8 mouse cellular contexts compared by ENCODE assay signal in genomic region chr10:57532218-57533101, GRCm38 (mm10). TPM values are rescaled to one million over a fixed set of nuclear protein-coding genes. Genes with fewer than 3 reads are reported as not detected.
A peak's percentile ranks its signal among the peaks of the same experiment; 100 is the strongest.
DNase-seq lines count a peak whose midpoint lies in the region; ATAC-seq and TF ChIP-seq lines count a peak whose summit lies in the region.

Gene Serinc1, minus strand, starts transcription at chr10:57532530.

- no peaks in the 10 kb centered on the region for H3K27me3 ChIP-seq in E14TG2a.4 (ENCODE audit: insufficient read depth, low read length)
- H3K27me3 ChIP-seq in forebrain, embryonic 12.5 days = no peaks in the 10 kb centered on the region
- H3K27me3 ChIP-seq in heart, postnatal 0 days (ENCODE audit: control insufficient read depth, insufficient read depth, low read length) = no peaks in the 10 kb centered on the region
- H3K27me3 ChIP-seq in liver, embryonic 16.5 days (ENCODE audit: control insufficient read depth, insufficient read depth, low read depth, low read length) = no peaks in the 10 kb centered on the region
- peaks cover 10% of the 10 kb centered on the region; the same call in 1 of the 2 replicates for H3K27me3 ChIP-seq in neural tube, embryonic 13.5 days
- H3K27me3 ChIP-seq in testis, adult 2 months (ENCODE audit: control insufficient read depth, insufficient read depth, low read length) = no peaks in the 10 kb centered on the region

- peak within 1 kb of the TSS; percentile 96 for H3K4me3 ChIP-seq in E14TG2a.4 (replicated peaks; ENCODE audit: low read length)
- peak within 1 kb of the TSS; percentile 91 for H3K4me3 ChIP-seq in forebrain, embryonic 12.5 days (replicated peaks)
- H3K4me3 ChIP-seq in heart, postnatal 0 days (ENCODE audit: low read depth, low read length) = peak within 1 kb of the TSS; percentile 84
- H3K4me3 ChIP-seq in liver, embryonic 16.5 days (ENCODE audit: low read depth, low read length) = peak within 1 kb of the TSS; percentile 95
- H3K4me3 ChIP-seq in neural tube, embryonic 13.5 days = peak within 1 kb of the TSS; percentile 91
- H3K4me3 ChIP-seq in testis, adult 2 months (ENCODE audit: control insufficient read depth, low read depth, low read length) = peak within 1 kb of the TSS; percentile 100

- peaks cover 30% of the 10 kb centered on the region for H3K4me1 ChIP-seq in E14TG2a.4 (replicated peaks; ENCODE audit: low read depth, low read length)
- peaks cover 29% of the 10 kb centered on the region for H3K4me1 ChIP-seq in forebrain, embryonic 12.5 days
- H3K4me1 ChIP-seq in heart, postnatal 0 days (ENCODE audit: control insufficient read depth, insufficient read depth) = peaks cover 25% of the 10 kb centered on the region
- peaks cover 7% of the 10 kb centered on the region for H3K4me1 ChIP-seq in liver, embryonic 16.5 days (ENCODE audit: control insufficient read depth, low read depth, low read length)
- H3K4me1 ChIP-seq in neural tube, embryonic 13.5 days (replicated peaks) = peaks cover 39% of the 10 kb centered on the region
- no peaks in the 10 kb centered on the region; the same call in 1 of the 2 replicates for H3K4me1 ChIP-seq in testis, adult 2 months (ENCODE audit: control insufficient read depth, insufficient read depth, low read length)

- DNase-seq in c-Kit-positive CD71-positive TER-119-positive erythroid progenitor cells, embryonic 14.5 days (ENCODE audit: low spot score) = peak; percentile 91
- peak; percentile 95 for DNase-seq in heart, postnatal 0 days (ENCODE audit: low spot score)
- peak; percentile 96 to 97 for DNase-seq in kidney, postnatal 4 days

- no peak for TF ChIP-seq CTCF in E14TG2a.4 (conservative IDR thresholded peaks at IDR 0.05; ENCODE audit: low read length)
- no peak for TF ChIP-seq CTCF in heart, postnatal 0 days (IDR thresholded peaks at IDR 0.05; ENCODE audit: low read depth)
- no peak for TF ChIP-seq CTCF in testis, adult 2 months (IDR thresholded peaks at IDR 0.05; ENCODE audit: control insufficient read depth, insufficient read depth, insufficient replicate concordance, low read depth, low read length)

- peak; percentile 100 for ATAC-seq in forebrain, embryonic 12.5 days (ENCODE audit: low FRiP score)
- ATAC-seq in heart, postnatal 0 days (ENCODE audit: insufficient read depth, low read depth) = peak; percentile 100
- ATAC-seq in liver, embryonic 16.5 days (ENCODE audit: low read depth) = peak; percentile 99
- ATAC-seq in neural tube, embryonic 13.5 days (ENCODE audit: low read depth) = peak; percentile 100

- TF ChIP-seq POLR2A in testis, adult 2 months (IDR thresholded peaks at IDR 0.05; ENCODE audit: control insufficient read depth, low read depth, low read length) = peak; percentile 89

- H3K9ac ChIP-seq in forebrain, embryonic 12.5 days = peak within 1 kb of the TSS; percentile 90
- peak within 1 kb of the TSS; percentile 96 for H3K9ac ChIP-seq in heart, postnatal 0 days (replicated peaks; ENCODE audit: low read depth, low read length)
- H3K9ac ChIP-seq in liver, embryonic 16.5 days (ENCODE audit: low read depth, low read length) = peak within 1 kb of the TSS; percentile 95
- peak within 1 kb of the TSS; percentile 95 for H3K9ac ChIP-seq in neural tube, embryonic 13.5 days

- TF ChIP-seq EP300 in heart, postnatal 0 days (IDR thresholded peaks at IDR 0.05; ENCODE audit: low read depth) = no peak; the same call in 1 of the 2 replicates

- peak within 1 kb of the TSS; percentile 69 for H3K4me2 ChIP-seq in forebrain, embryonic 12.5 days
- peak within 1 kb of the TSS; percentile 75 for H3K4me2 ChIP-seq in heart, postnatal 0 days (ENCODE audit: low read depth, low read length)
- H3K4me2 ChIP-seq in liver, embryonic 16.5 days (ENCODE audit: low read depth, low read length) = peak within 1 kb of the TSS; percentile 68
- H3K4me2 ChIP-seq in neural tube, embryonic 13.5 days = peak within 1 kb of the TSS; percentile 76

- H3K27ac ChIP-seq in forebrain, embryonic 12.5 days = peak within 1 kb of the TSS; percentile 94
- peak within 1 kb of the TSS; percentile 96 for H3K27ac ChIP-seq in heart, postnatal 0 days (ENCODE audit: low read depth)
- peak within 1 kb of the TSS; percentile 99 for H3K27ac ChIP-seq in liver, embryonic 16.5 days (ENCODE audit: low read length)
- H3K27ac ChIP-seq in neural tube, embryonic 13.5 days (replicated peaks) = peak within 1 kb of the TSS; percentile 99
- peak within 1 kb of the TSS; percentile 92 for H3K27ac ChIP-seq in testis, adult 2 months (ENCODE audit: control insufficient read depth, insufficient read depth, low read depth, low read length)

- H3K9me3 ChIP-seq in E14TG2a.4 (ENCODE audit: low read length) = no peaks in the 10 kb centered on the region
- H3K9me3 ChIP-seq in forebrain, embryonic 12.5 days = no peaks in the 10 kb centered on the region
- 0 out of 2 replicates have a peak, but pooled peaks cover 5% of the 10 kb centered on the region for H3K9me3 ChIP-seq in heart, postnatal 0 days (replicated peaks; ENCODE audit: control insufficient read depth, low read length)
- no peaks in the 10 kb centered on the region for H3K9me3 ChIP-seq in liver, embryonic 16.5 days (replicated peaks; ENCODE audit: control insufficient read depth, low read length)
- no peaks in the 10 kb centered on the region for H3K9me3 ChIP-seq in neural tube, embryonic 13.5 days

- WGBS in forebrain, embryonic 12.5 days = 12% methylated on average over 49 of the region's 49 CpGs
- 12% methylated on average over 49 of the region's 49 CpGs for WGBS in heart, postnatal 0 days
- 11% methylated on average over 49 of the region's 49 CpGs for WGBS in liver, embryonic 16.5 days (ENCODE audit: insufficient replicate concordance)
- WGBS in neural tube, embryonic 13.5 days = 12% methylated on average over 49 of the region's 49 CpGs

- H3K36me3 ChIP-seq in E14TG2a.4 (ENCODE audit: insufficient read depth, low read length) = peaks cover 4% of the 10 kb centered on the region
- H3K36me3 ChIP-seq in forebrain, embryonic 12.5 days (replicated peaks) = peaks cover 2% of the 10 kb centered on the region; the same call in 1 of the 2 replicates
- H3K36me3 ChIP-seq in heart, postnatal 0 days (replicated peaks; ENCODE audit: control insufficient read depth, insufficient read depth, low read length) = peaks cover 3% of the 10 kb centered on the region; the same call in 1 of the 2 replicates
- peaks cover 2% of the 10 kb centered on the region; the same call in 1 of the 2 replicates for H3K36me3 ChIP-seq in liver, embryonic 16.5 days (ENCODE audit: control insufficient read depth, insufficient read depth)
- H3K36me3 ChIP-seq in neural tube, embryonic 13.5 days = no peaks in the 10 kb centered on the region
- H3K36me3 ChIP-seq in testis, adult 2 months (ENCODE audit: control insufficient read depth, insufficient read depth, low read length) = no peaks in the 10 kb centered on the region

RNA-seq across cellular contexts. Expression of gene Serinc1, which starts in this region (rescaled TPM):
- 211 and 213 TPM in 2 replicates for polyA plus RNA-seq in forebrain, embryonic 12.5 days (2016; fragmentation: Nextera tagmentation; extraction: Ambion mirVana)
- 143 and 145 TPM in 2 replicates for total RNA-seq in heart, postnatal 0 days (2014; rRNA removed; ENCODE audit: low replicate concordance)
- 155 and 158 TPM in 2 replicates for polyA plus RNA-seq in heart, postnatal 0 days (2015; fragmentation: Nextera tagmentation; extraction: Ambion mirVana)
- 85.6 and 89.9 TPM in 2 replicates for polyA plus RNA-seq in liver, embryonic 16.5 days (2015; fragmentation: Nextera tagmentation; extraction: Ambion mirVana)
- polyA plus RNA-seq in neural tube, embryonic 13.5 days (2015; fragmentation: Nextera tagmentation; extraction: Ambion mirVana) = 408 and 420 TPM in 2 replicates
- 13.5 and 19.8 TPM in 2 replicates for polyA plus RNA-seq in testis, adult 2 months (2012; rRNA removed)

Comparison
In these comparisons a context has a peak if more than half of its experiments do, and no peak if none do; other contexts are left out.
1. Peak in every context shown above with its lines: DNase-seq, ATAC-seq, H3K4me3 ChIP-seq and H3K27ac ChIP-seq.